Mouse (Mus musculus): ENCODE results near the gene Ereg.

The Ereg gene

DNA sequence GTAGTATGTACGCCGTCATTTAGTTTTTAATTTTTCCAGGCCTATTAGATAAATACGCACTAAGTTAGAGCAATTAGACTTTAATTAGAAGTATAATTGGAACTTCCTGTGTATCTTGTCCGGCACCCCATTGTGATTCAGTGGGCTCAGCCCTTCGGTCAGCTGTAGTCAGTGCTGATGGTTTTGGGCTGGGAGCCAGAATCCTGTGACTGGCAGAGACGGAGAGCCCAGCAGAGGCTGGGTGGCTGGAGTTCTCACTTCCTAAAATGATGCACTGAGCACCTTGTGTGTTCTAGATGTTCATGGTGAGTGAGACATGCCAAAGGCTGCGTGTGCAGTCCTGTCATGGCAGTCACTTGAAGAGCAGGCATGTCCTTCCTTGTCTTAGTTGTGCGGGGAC is 36.6 kb downstream of the Ereg start:
- peak in 1 of 2 experiments; percentile 13 for DNase-seq (ENCODE audit: low spot score in 2 of 2)

DNA sequence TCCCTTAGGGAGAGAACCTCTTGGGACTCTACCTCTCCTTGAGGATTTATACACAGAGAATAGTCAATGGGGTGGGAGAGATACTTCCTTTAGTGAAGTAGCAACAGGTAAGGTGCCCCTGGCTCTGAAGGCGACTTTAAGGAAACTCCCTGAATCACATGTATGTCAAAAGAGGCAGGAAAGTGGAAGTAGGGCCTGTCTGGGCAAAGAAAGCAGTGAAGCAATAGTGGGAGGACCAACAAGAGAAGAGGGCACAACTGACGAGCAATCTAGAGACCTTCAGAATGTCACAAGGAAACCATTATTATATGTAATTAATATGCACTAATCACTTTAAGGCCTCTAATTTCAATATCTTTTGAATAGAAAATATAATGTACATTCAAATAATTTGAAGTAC is 39.5 kb downstream of the Ereg start:
- DNase-seq (ENCODE audit: low spot score in 2 of 2), result no peak

DNA sequence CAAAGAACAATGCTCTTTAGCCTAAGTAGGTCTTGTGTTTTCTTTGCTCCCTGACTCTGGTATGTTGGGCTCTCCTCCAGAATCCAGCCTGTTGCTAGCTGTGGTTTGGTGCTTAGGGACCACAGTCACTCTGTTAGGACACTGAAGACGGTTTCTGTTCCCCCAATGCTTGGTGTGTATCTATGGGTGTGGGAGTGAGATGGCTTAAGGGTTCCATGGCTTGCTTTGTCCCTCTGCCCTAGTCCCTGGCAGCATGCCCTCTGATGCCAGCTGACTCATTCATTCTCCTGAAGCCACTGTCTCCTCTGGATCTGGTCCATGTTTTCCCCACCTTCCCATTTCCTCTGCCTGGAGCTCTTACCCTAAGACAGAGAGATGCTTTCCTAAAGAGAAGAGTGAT is 40.2 kb downstream of the Ereg start:
- no peak for DNase-seq (ENCODE audit: low spot score in 2 of 2)

DNA sequence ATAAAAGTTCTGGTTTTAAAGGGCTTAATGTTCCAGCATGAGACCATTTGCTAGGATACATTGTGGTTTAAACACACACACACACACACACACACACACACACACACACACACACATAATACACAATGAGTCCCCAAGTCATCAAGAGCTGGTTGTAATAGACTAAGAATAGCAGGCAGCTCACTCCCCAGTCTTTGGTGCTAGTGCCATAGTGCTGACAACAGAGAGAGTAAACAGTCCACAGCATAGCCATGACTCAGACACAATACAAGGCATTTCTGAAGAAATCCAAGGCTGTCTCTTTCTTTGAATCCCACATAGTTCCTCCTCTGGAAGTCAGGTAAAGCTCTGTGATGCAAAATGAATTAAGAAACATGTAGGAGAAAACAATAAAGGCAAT is 44.2 kb downstream of the Ereg start:
- DNase-seq (ENCODE audit: low spot score in 2 of 2), result no peak

DNA sequence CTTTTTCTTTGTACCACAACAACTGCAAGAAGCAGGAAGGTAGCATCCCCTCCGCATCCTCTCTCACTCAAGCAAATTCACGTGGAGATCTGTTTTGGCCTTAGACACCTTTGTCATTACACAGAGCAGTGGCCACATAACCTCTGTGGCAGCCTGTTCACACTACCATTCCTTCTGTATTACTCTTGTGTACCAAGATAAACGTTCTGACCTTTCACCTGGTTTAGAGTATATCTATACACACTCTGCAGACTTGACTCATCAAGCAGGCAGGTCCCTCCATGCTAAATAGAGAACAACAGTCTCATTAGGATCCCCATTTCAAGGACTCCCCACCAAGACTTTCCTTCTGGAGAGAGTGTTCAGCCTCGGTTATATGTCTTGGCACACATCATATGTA is 49.0 kb downstream of the Ereg start:
- no peak for DNase-seq (ENCODE audit: low spot score in 2 of 2)

DNA sequence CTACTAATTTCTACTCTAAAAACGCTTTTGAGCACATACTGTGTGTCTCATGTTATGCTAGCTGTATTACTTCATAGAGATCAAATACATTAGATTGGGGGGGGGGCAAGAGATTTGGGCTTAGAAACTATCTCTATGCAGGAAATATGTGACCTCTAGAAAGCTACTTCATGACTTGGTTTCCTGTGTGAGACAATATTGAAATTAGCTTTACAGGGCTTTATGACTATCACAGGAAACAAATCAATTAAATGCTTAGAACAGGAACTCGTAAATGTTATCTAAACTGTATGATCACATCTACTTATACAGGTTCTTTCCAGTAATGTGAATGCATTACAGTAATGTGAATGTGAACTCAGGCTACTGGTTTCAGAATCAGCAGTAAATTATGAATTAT is 49.7 kb downstream of the Ereg start:
- DNase-seq (ENCODE audit: low spot score in 2 of 2), result no peak

DNA sequence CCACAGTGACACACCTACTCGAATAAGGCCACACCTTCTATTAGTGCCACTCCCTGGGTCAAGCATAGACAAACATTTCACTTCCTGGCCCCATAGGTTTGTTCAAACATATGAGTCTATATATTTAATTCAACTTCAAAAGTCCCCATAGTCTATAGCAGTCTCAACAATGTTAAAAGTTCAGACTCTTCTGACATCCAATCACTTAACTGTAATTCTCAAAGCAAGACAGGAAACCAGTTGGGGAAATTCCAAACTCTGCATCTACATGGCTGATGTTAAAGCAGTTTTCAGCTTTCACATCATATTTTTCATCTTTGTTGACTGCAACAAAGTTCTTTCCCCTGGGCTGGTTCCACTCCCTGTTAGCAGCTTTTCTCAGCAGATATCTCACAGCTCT is 52.2 kb downstream of the Ereg start:
- DNase-seq (ENCODE audit: low spot score in 2 of 2), result no peak

DNA sequence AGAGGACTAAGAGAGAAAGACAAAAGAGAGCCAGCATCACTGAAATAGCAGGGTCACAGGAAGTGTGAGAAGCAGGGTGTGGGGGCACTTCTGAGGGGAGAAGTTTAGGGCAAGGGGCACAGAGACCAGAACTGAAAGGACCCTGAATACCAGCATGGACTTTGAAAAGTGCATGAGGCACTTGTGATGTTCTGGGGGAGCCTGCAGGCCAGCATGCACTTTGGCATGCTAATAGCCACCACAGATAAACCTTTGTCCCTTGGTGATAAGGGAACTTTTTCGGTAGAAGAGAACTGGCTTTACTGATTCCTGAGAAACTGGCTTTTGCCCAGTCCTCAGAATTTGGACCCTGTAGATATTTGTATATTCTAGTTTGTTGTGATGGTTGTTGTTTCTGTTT is 60.5 kb downstream of the Ereg start:
- no peak for DNase-seq (ENCODE audit: low spot score in 2 of 2)

DNA sequence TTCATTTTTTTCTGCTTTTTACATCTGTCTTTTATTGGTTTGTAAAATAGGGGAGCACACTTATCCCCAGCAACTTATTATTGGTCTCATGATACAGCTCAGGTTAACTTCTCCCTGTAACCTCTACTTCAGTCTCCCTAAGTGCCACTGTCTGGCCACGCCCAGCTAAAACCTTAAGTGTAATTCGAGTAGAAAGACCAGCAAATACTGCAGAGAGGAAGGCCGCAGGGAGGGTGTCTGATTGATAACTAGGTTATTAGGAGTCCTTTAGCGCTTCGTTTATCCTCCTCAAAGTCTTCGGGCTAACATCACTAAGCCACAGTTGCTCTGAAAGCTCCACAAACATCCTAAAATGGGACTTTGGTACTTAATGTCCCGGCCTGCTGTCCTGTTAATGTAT is 64.5 kb downstream of the Ereg start:
- DNase-seq (ENCODE audit: low spot score in 2 of 2), result no peak

DNA sequence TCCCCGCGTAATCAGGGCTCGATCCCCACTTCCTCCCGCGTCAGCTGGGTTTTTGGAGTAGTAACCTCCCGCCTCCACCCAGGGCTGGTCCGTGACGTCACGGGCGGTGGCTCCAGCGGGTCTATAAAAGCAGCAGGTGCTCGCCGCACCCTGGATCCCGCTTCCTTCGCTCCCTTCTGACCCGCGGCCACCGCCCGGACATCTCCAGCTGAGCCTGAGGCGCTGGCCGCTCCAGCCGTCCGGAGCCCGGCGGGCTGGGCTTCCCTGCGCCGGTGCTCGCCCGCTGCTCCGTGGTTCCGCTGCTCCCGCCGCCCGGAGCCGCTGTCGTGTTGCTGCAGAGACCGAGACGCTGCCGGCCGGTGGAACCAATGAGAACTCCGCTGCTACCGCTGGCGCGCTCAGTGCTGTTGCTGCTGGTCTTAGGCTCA is 65.0 kb downstream of the Ereg start, which contains the start of gene Areg:
Gene Areg (plus strand): TSS at position 154 of the 428 bp plus-strand sequence.
- DNase-seq (ENCODE audit: low spot score in 2 of 2), result peak; percentile 25 to 29

DNA sequence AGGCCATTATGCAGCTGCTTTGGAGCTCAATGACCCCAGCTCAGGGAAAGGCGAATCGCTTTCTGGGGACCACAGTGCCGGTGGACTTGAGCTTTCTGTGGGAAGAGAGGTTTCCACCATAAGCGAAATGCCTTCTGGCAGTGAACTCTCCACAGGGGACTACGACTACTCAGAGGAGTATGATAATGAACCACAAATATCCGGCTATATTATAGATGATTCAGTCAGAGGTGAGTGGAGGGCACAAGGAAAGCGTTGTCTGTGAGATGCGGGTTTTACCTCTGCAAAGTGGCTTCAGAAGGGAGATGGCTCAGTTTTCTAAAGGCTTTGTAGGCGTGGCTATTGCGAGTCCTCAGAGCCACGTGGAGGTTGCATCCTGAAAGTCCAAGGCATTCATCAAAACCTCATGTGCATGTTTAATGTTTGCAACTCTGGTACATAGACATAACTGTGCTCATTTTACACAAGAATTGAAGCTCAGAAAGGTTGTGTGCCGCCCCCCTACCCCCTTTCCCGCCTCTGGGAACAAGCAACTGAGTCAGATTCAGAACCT is 66.5 kb downstream of the Ereg start:
- DNase-seq (ENCODE audit: low spot score in 2 of 2), result no peak

All from cerebellum, postnatal 4 days (tissue).